Mouse (Mus musculus): ENCODE data around the gene Ifi27l2a.
"Not testable (repeated sequence)": the region's sequence is repeated elsewhere in the genome, so short reads cannot be mapped to it uniquely, and the experiment has no call there.

The Ifi27l2a gene

DNA sequence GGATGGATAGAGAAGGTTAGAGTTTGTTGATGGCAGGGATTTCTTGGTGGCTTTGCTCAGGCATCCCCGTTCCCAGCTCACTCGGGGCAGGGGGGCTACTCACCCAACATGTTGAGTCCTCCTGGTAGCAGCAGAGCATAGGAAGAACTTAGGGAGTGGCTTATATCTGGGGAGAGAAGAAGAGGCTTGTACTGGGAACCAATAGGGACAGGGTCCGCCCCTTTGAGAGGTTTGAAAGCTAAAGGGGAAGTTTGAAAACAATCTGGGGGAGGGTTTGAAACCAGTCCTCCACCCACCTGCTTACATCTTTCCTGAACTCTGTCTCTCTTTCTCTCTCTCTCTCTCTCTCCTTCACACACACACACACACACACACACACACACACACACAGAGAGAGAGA lies at the start of gene Ifi27l2a:
TSS of gene Ifi27l2a (minus strand) at position 157 of the 400 bp plus-strand sequence.
- DNase-seq (ENCODE audit: low spot score), result no peak

DNA sequence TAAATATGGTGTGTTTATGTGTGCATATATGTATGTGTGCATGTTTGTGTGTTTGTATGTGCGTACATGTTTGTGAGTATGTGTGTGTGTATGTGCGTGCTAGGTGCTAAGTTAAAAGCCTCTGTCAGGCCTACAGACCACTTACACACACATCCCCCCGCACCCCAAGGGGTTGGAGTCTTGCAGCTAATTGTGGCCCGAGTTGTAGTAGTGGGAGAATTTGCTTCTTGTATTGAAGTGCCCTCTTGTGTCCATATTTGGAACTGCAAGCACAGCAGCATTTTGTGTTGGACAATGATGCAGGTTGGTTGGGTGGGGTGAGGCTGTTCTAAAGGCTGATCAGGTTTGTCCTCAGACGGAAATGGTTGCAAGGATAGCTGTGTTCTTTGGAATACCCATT lies 49.3 kb upstream of the Ifi27l2a start:
- peak; percentile 71 for DNase-seq (ENCODE audit: low spot score)

DNA sequence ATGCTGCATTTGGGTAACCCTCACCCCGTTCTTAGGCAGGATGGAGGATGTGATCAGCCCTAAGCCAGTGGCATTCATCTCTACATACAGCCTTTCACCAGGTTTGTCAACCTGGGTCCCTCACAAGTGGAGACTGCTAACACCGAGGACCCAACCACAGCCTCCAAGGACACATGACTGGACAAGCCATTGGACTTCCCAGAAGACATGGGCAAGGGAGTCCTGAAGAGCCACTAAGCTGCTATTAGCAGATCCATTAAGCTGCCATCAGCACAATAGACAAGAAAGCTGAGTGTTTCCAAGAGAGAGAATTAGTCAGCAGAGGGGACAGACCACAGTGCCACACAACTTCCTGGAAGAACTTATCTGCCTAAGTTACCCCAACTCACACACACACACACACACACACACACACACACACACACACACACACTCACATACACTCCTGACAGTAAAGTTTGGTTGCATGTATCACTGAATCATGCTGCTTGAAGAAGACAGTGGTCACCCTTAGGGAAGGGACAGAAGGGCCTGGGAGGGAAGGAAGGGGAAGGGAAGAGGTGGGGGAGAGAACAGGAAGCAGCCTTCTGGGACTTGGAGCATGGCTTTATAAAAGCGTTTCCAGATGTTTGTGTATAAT lies 47.7 kb upstream of the Ifi27l2a start:
- no peak for DNase-seq (ENCODE audit: low spot score)

DNA sequence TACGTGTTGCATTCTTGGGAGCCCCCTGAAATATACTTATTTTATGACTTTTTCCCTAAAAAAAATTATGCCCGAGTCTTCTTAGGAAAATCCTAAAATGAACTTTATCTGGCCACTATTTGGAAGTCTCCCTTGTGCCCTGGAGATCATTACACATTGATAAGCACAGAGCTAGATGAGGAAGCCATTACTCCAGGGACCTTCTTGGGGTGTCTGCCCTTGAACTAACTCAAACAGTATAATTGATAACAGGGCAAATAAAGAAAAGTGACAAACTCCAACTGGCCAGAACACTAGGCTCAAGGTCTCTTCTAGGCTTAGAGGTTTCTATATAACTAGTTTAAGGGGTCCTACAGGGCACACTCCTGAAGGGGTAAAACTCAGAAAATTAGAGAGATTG lies 44.3 kb upstream of the Ifi27l2a start:
- DNase-seq (ENCODE audit: low spot score), result no peak

DNA sequence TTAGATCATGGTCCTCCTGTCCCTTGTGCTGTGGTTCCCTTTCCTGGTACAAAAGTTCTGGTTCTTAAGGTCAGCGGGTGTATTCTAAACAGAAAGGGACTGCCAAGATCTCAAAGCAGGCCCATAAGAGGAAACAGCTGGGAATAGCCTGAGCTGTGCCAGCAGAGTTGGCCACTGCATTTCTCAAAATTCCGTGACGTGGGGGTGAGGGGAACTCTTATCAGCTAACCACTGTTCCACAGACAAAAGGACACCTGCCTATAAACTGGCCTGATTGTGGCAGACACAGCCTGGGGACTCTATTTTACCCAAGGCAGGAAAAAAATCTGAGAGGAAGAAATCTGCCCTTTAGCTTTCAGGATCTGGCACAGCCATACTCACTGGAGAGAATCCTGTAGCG lies 43.8 kb upstream of the Ifi27l2a start:
- no peak for DNase-seq (ENCODE audit: low spot score)

DNA sequence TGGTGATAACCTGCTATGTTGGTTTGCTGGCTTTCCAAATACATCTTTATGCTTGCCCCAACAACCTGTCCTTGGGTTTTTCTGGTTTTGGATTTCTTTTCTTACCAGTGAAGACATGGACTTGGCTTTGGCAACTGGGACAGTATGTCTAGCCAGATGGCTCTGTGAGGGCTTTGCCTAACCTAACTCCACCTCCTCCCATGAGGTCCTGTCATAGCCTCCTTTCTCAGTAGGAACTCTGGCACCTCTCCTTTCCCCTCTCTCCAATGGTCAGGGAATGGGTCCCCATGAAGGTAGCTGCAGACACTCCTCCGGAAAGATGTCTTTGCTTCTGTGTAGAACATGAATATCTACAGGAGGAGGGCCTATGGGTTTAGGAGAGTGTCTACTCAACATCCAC lies 43.2 kb upstream of the Ifi27l2a start:
- DNase-seq (ENCODE audit: low spot score), result no peak

DNA sequence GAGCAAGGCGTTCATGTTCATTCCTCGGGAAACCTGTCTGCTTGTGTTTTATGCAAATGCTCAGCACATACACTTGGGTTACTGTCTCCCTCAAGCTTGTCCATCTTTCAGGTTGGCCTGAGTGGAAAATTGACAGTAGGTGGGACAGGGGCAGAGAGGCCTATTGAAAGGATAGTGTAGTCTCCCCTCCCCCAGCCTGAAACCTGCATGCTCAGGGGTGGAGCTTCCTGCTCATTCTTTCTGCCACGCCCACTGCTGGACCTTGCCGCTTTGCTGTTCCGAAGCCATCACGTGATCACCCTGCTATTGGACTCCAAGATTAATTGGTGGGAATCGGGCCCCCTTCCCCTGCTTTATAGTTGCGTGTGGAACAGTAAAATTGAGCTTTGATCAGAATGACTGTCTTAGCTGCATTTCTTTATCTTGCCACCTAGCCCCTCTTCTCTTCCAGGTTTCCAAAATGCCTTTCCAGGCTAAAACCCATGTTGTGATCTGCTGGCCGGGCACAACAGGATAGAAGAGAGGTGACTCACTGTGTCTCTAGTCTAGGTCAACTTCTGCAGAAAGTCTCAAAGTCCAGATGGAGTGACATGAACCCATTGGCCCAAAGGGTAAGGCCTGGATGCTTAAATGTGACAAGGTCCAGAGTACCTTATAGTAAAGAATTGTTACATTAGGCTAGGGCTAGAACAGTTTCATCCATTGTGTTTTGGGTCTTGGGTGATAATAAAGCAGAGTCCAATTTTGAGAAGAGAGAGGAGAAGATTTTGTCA lies 40.9 kb upstream of the Ifi27l2a start:
- not testable (repeated sequence) for DNase-seq (ENCODE audit: low spot score)

DNA sequence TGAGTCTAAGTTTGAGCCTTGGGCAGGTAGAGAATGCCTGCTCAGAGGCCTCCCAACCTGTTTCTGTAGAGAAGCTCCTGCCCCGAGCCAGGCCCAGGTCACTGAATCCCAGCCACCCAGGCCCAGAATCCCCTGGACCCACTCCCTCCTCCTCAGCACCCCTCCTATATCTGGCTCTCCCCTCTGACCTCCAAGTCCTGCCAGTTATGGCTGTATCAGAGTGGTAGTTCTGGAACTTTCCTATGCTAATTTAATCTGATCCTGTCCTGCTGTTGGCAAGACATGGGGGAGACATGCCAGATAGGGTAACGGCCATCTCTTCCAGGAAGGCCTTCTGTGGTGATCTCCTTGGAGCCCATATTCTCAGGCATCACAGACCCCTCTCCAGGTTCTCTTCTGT lies 39.3 kb upstream of the Ifi27l2a start:
- DNase-seq (ENCODE audit: low spot score), result no peak

DNA sequence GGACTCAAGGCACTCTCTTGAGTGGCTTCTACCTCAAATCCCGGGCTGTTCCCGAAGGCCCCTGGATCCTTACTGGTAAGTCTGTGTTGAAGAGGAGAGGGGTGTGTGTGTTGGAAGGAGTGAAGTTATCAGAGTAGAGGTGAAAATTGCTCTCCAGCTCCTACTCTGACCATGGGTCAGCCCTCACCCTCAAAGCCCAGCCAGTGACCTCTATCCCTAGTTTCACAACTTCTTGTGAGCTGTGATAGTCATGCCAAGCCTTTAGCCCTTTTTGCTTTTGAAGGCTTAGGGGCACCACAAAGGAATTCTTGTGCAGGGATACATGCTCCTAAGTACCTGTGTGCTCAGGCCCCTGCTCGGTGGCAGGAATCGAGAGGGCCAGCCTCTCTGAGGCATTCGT lies 38.2 kb upstream of the Ifi27l2a start:
- DNase-seq (ENCODE audit: low spot score), result no peak

DNA sequence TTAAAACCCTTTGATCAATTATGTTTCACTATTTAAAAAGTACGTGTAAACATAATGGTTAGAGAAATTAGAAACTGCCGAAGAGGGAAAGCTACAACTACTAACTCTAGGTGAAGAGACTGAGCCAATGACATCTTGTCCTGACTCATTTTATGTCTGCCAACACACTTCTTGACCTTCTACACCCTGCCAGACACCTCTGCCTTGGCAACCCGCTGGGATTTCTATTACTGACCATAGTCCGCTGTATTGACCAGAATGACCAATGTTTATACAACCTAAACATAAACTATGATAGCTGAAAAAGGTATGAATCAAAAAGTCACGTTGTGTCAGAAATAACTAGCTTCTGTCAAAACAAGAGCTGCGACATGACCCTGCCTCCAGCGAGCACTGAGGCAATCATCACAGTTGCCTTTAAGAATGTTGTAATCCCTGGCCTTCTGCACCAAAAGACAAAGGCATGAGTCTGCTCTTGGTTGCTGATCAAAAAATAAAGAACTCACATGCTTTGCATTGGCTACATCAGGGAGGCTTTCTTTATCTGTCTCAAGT lies 34.1 kb upstream of the Ifi27l2a start:
- no peak for DNase-seq (ENCODE audit: low spot score)

DNA sequence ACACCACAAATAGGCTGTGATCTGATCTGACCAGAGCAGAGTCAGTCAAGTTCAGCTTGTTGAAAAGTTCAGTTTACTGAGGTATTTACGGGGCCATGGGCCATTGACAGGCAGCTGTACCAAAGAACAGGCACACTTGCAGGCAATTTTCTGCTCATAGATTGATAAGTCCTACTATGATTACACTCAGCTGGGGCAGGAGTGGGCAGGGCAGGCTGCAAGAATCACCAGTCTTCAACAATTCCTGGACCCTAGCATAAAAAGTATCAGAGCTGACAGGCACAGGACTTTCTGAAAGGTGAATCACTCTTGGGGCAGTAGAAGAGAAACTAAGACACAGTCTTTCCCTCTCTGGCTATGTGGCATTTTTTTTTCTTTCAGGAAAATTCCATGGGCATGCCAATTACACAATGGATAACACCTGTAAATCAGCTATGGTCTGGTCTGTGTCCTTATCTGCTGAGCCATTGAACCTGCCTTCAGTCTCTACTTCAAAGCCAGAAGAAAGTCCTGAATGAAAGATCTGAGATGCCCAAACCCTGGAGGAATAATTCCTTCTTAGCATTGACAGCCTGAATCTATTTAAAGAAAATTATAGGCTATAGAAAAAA lies 33.4 kb upstream of the Ifi27l2a start:
- DNase-seq (ENCODE audit: low spot score), result no peak

DNA sequence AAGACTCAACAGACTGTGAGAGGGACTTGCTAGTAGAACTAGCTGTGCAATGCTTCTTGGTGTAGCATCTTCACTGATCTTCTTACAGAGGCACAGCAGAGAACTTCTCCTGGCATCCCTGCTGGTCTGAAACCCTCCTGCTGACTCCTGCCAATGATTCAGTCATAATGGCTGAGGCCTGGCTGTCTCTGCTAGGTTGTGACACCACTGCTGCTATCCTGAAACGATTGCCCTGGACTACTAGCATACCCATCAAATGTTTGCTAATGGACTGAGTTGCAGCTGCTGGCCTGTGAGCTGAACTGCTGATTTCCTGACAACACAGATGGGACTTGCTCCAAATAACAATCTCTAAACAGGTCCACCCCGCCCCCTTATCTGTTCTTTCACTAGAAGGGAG lies 31.0 kb upstream of the Ifi27l2a start:
- DNase-seq (ENCODE audit: low spot score), result no peak

DNA sequence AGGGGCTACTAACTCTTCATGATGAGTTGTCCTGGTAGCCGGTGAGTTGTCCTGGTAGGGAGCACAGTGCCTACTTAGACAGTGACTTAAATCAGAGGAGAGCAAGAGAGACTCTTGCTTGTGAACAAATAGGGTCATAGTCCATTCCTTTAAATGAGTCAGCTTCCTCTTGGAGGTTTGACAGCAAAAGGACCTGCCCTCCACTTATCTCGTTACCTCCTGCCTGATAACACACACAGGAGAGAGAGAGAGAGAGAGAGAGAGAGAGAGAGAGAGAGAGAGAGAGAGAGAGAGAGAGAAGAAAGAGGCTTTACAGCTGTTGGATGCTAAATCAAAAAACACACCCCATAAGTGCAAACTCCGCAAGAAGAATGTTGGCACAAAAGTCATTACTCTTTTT lies 13.7 kb upstream of the Ifi27l2a start, which contains the start of gene Ifi27l2b:
TSS of gene Ifi27l2b (minus strand) at position 84 of the 400 bp plus-strand sequence.
- no peak for DNase-seq (ENCODE audit: low spot score)

DNA sequence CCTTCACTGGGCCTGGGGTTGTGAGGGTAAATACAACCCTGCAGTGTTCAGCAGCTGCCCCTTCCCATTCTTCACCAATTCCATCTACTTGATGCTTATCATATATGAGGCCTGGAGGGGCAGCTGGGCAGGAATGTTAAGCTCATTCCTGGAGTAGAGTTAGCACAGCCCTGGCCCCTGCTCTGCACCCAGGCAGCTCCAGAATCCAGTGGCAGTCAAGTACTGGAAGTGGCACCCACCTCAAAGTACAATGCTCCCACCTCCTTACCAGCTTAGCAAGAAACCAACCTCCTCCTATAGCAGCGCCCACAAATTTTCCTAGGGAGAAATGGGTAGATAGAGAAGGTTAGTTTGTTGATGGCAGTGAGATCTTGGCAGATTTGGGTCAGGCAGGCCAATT lies 13.2 kb upstream of the Ifi27l2a start:
- not testable (repeated sequence) for DNase-seq (ENCODE audit: low spot score)

DNA sequence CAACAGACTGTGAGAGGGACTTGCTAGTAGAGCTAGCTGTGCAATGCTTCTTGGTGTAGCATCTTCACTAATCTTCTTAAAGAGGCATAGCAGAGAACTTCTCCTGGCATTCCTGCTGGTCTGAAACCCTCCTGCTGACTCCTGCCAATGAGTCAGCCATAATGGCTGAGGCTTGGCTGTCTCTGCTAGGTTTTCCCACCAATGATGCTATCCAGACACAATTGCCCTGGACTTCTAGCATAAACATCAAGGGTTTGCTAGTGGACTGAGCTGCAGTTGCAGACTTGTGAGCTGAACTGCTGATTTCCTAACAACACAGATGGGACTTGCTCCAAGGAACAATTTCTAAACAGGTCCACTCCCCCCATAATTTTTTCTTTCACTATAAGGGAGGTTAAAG lies 9.9 kb upstream of the Ifi27l2a start:
- no peak for DNase-seq (ENCODE audit: low spot score)

DNA sequence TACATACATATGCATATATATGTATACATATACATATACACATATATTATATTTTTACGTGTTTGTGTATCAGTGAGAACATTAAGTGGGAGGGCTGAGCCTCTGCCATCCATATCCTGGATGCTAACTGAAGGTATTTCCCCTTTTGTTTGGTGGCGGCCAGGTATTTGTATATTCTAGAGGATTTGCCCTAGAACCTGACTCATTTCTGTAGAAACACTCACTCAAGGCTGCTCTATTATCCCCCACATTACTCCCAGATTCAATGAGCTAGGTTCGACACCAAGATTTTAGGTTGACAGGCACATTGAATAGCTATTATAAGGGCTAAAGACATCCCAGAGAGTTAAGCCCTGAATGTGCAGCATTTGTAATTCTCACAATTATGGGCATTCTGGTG lies 1.6 kb upstream of the Ifi27l2a start:
- no peak for DNase-seq (ENCODE audit: low spot score)

DNA sequence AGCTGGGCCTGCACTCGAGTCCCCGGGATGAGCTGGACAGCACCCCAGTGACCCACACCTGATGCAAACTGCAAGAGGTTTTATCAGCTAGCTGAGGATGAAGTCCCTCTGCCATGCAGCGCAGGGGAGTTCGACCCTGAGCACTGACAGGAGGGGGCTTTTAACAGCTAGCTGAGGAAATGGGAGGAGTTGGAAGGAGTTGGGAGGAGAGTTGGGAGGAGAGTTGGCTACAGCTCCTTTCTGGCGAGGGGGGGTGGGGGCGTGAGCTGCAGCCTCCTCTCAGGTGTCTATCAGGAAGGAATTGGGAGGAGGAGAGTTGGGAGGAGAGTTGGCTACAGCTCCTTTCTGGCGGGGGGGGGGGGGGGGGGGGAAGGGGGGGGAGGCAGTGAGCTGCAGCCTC lies 781 bp upstream of the Ifi27l2a start:
- not testable (repeated sequence) for DNase-seq (ENCODE audit: low spot score)

DNA sequence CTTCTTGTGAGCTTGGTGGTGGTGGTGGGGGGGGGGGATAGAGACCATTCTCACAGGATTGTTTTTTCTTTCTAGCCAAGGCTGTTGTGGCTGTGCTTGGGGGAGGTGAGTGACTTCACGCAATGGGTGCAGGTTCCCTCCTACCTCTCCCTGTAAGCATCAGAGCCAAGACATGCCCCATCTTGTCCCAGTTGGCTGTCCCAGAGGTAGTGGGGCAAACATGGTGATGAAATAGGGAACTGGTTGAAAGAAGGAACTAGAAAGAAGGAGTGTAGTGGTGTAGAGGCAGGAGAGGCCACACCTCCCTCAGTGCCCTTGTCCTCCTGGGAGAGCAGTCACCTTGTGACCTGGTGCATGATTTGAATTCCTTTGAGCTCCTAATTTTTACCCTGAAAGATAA lies 5.9 kb downstream of the Ifi27l2a start:
- DNase-seq (ENCODE audit: low spot score), result no peak

DNA sequence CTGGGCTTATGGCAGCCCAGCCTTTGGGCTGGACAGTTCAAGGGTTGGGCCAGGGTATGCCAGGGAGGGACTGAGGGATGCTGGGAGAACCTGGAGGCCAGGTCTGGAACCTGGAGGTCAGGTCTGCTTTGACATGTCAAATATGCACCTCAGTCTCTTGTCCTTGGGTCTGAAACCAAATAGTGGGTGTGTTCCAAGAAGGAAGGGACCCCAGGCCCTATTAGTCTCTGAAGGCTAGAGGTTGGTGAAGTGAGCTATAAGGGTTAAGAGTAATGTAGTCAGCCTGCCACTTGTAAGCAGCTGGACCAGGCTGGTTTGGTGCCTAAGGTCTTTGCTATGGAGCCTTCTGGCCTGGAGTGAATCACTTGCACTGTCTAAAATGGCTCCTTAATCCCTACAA lies 8.6 kb downstream of the Ifi27l2a start:
- DNase-seq (ENCODE audit: low spot score), result no peak

DNA sequence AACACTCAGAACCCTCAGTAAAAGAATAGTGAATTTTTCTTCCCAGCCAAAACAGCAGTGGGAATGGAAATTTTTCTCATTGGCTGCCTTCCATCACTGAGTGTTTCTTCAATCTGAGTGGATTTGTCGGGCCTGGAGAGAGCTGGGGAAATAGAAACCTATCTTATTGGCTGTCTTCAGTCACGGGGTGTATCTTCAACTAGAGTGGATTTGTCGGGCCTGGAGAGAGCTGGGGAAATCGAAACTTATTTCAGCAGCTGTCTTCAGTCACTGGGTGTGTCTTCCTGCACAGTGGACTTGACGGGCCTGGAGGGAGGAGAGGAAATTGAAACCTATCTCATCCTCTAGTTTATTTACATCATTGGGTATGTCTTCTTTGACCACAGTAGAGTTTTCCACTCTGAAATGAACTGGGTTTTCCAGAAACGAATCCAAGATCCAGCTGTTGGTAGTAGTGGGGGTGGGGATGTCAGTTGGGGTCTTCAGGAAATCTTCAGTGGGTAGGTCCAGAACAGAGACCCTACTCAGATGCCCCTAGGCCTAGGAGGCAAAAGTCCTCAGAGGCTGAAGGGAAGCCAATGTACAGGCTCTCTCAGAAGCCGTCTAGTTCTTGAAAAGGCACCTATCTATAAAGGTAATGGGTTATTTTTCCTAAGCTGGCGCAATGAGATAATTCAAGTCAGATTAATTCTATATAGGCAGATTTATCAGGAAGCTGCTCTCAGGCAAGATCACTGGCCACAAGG lies 9.3 kb downstream of the Ifi27l2a start, which contains the start of gene Ifi27:
TSS of gene Ifi27 (plus strand) at position 226 of the 746 bp plus-strand sequence.
- DNase-seq (ENCODE audit: low spot score), result no peak

DNA sequence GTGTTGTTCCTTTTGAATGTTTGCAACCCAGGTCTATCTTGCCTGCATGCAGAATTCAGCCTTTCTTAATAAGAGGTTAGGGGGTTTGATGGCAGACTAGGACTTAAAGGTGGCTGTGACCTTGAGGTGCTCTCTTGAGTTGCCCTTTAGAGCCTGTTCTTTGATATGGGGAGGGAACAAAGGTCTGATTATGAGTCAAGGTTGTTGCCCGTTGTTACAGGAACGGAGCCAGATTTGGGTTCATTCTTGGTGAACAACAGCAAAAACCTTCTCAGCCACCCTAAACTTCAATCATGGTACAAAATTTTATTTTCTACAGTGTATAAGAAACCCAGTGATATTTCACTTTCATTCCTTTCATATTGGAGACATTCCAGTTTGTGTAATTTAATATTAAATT lies 10.1 kb downstream of the Ifi27l2a start:
- no peak for DNase-seq (ENCODE audit: low spot score)

DNA sequence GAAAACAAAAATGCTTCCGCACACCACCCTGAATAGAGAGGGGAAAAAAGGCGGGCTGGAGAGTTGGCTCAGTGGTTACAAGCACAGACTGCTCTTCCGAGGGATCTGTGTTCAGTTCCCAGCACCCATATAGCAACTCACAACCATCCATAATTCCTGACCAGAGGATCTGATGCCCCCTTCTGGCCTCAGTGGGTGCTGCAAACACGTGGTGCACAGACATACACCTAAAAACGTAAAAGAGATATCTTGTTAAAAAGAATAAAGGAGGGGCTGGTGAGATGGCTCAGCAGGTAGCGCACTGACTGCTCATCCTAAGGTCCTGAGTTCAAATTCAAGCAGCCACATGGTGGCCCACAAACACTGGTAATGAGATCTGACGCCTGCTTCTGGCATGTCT lies 16.8 kb downstream of the Ifi27l2a start:
- no peak for DNase-seq (ENCODE audit: low spot score)
